Mouse (Mus musculus): ENCODE data around the gene Vps45.

DNA sequence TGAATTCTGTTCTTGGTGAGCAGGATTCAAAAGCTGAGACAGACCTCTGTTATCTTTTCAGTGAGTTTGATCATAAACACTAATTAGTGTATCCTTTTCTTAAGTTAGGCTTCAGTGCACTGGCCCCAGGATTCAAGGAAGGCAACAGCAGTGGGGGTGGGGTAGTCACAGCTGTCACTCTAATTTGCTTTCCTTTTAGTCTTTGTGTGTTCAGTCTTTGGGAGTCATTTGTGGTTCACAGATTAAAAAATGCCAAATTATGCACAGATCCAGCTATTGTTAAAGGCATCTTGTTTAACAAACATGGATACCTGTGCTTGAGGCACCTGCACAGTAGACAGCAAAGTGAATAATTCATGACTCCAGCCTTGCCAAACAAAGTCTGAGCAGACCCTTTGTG, 105.2 kb downstream of the Vps45 start:
- TF ChIP-seq EP300 (IDR thresholded peaks at IDR 0.05; ENCODE audit: low read depth in 1 of 2, low read length in 2 of 2) (no peak), CTCF (IDR thresholded peaks at IDR 0.05 in 2 of 3, conservative IDR thresholded peaks at IDR 0.05 in 1 of 3; ENCODE audit: control insufficient read depth in 1 of 3, insufficient read depth in 1 of 3, low read depth in 2 of 3, low read length in 3 of 3, poor library complexity in 1 of 3, severe bottlenecking in 1 of 3) (no peak), CHD1 (IDR thresholded peaks at IDR 0.05; ENCODE audit: low read depth, low read length) (no peak), HCFC1 (IDR thresholded peaks at IDR 0.05; ENCODE audit: low read depth, low read length) (no peak), RCOR1 (IDR thresholded peaks at IDR 0.05; ENCODE audit: low read depth, low read length) (no peak)
